Mouse (Mus musculus): ENCODE measurements around the gene Arhgef19. TPM values are rescaled to one million over a fixed set of nuclear protein-coding genes. Genes with fewer than 3 reads are reported as not detected.

Arhgef19 gene
- total RNA-seq, 2 experiments from 2014 or later: 0.32 to 0.33 TPM

DNA sequence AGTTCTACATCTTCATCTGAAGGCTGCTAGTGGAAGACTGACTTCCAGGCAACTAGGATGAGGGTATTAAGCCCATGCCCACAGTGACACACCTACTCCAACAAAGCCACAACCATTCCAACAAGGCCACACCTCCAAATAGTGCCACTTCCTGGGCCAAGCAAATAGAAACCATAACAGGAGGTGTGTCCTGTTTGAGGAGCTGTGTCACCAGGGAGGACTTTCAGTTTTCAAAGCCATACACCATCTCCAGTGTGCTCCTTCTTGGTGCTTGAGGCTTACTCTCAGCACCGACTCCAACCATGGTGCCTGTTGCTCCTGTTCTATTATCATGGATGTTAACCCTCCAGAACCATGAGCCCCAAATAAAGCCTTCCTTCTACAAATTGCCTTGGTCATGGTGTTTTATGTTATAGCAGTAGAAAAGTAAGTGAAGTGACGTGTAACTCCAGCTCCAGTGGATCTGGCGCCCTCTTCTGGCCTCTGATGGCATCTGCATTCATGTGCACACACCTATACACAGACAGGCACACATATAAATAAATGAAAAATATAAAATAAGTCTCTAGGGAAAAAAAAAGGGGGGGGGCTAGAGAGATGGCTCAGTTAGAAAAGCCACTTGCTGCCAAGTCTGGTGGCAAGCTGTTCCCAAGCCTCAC, 26.8 kb downstream of the Arhgef19 start:
- DNase-seq (ENCODE audit: low spot score): no peak

DNA sequence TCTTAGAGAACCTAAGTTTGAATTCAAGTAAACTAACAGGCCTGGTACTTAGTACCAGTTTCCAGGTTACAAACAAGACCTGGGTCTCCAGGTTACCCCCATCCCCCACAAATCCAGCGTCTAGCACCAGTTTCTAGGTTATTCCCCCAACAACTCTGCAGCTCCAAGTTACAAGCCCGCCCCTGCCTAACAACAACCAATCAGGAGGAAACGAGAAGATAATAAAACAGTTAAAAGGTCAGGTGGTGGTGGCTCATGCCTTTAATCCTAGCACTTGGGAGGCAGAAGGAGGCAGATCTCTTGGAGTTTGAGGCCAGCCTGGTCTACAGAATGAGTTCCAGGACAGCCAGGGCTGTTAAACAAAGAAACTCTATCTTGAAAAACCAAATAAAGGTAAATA, 28.0 kb downstream of the Arhgef19 start:
- DNase-seq (ENCODE audit: low spot score): no peak

DNA sequence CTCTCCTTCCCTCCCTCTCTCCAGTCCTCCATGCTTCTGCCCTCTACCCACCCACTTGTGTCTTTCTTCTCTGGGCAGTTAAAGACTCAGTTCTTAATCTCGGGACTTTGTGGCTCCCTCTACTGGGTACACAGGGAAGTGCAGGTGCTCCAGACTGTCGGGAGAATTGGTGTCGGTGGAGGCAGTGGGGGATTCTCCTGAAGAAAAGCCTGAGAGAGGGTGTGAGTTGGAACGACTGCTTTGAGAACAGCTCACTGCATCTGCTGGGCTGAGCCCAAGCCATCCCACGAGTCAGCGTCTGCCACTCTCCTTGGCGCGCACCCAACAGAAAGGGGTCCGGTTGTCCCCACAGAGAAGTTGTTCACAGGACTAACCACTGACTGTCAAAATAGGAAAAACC, 28.5 kb downstream of the Arhgef19 start:
- DNase-seq (ENCODE audit: low spot score): no peak

DNA sequence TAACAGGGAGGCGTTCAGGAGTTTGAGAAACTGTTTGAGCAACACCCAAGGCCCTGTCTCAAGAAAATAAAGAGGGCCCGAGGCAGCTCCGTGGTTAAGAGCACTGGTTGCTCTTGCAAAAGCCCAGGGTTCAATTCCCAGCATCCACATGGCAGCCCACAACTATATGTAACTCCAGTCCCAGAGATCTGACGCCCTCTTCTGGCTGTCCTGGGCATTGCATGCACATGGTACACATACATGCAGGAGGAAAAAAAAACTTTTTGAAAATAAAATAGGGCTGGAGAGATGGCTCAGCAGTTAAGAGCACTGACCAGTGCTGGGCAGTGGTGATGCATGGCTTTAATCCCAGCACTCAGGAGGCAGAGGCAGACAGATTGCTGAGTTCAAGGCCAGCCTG, 29.1 kb downstream of the Arhgef19 start:
- DNase-seq (ENCODE audit: low spot score): no peak

DNA sequence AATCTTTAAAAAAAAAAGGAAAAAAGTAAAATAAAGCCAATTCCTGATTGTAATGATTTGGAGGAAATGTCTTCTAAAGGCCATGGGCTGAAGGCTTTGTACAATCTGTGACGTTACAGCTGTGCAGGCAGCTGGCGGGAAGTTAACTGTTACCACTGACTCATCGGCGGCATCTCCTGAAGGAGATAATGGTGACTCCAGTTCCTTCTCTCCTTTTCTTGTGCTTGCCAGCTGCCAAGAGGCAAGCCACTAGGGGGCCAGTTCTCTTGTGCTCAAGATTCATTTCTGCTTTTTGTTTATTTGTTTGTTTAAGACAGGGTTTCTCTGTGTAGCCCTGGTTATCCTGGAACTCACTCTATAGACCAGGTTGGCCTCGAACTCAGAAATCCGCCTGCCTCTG, 29.8 kb downstream of the Arhgef19 start:
- no peak for DNase-seq (ENCODE audit: low spot score)

DNA sequence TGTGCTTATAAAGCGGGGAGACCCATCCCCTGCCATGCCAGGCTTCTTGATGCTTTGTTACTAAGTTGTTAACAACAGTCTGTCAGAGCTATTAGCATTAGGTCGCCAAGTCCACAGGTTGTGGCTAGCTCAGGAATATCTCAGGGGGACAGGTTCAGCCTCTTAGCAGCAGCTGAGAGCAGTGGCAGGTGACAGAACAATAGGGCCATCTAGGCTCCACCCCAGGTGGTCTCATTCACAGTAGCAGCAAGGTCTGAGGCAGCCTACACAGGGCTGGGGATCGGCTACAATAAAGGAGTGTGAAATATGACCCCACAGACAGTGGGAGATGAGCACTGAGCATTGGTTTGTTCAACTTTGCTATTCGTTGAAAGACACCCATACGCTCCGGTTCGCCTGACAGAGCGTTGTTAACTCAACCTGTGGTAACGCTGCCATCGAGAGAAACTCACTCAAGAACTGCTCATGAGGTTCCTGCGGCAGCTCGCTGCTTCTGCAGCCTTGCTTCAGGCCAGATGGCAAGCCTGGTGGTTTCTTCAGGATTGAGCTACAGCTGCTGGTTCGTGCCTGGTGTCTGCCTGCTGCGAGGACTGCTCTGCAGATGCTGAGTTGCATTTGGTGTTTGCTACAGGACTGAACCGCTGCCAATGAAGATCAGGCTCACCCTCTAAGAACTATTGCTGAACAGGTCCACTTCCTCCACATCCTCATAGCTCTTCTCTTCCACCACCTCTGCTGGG, 31.1 kb downstream of the Arhgef19 start:
- no peak for DNase-seq (ENCODE audit: low spot score)

DNA sequence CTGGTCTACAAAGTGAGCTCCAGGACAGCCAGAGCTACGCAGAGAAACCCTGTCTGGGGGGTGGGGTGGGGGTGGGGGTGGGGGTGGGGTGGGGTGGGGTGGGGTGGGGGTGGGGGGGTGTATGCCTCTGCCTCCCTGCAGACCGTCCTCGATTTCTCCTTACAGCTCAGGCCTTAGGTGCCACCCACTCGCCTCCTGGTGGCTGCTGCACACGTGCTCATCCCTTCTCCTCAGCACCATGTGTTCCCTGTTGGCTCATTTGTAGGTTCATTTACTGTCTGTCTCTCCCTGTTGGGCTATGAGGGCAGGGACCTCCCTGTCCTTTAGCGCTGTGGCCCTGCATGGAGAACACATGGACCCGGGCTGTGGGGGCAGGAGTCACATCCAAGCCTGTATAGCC, 31.9 kb downstream of the Arhgef19 start:
- no peak for DNase-seq (ENCODE audit: low spot score)

DNA sequence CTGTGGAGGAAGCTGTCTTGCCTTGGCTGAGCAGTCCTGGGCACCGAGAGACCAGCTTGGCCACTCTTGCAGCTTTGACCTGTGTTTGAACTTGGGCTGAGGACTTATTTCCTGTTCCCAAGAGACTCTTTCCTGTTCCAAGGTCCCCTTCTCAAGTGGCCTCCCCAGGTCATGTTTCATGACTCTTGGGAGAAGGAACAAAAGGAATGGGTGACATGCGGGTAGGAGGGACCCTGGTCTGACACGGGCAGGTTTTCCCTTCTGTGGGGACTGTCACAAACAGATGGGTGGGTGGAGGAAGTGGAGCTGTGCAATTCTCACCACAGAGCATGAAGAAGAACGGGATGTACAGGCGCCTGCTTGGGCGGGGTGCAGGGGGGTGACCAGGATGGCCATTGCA, 32.4 kb downstream of the Arhgef19 start:
- DNase-seq (ENCODE audit: low spot score): no peak

DNA sequence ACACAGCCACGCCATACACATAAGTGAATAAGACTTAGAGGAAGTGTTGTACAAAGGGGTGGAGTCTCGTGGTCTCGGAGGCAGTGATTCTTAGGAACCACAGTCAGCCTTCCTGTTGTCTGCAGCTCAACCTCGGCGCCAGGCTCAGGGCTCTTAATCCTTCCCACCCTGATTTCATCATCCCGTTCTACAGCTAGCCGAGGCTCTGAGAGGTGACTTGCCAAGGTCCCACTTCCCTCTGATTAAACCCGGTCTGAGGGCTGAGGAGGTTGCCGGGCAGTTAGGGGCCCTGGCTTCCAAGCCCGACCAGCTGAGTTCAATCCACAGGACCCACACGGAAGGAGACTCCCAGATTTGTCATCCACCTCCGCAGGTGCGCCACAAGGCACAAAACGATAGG, 33.6 kb downstream of the Arhgef19 start:
- DNase-seq (ENCODE audit: low spot score): no peak

DNA sequence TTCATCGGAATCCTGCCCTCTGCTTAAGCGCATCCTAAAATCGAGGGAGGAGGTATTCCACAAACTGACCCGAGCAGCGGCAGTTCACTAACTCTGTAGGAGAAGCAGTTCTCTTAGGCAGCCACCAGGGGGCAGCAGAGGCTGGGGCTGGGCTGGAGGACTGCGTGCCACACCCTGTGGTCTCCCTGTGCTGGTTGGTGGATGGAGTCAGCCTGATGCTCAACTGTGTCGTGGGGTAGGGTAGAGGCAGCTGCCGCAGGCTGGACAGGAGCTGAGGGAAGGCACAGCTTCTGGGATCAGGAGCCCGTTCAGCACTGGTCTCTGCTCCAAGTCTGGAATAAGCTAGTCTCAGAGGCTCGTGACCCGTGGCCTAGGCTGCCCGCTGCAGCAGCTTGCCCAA, 34.0 kb downstream of the Arhgef19 start:
- DNase-seq (ENCODE audit: low spot score): peak; percentile 80

DNA sequence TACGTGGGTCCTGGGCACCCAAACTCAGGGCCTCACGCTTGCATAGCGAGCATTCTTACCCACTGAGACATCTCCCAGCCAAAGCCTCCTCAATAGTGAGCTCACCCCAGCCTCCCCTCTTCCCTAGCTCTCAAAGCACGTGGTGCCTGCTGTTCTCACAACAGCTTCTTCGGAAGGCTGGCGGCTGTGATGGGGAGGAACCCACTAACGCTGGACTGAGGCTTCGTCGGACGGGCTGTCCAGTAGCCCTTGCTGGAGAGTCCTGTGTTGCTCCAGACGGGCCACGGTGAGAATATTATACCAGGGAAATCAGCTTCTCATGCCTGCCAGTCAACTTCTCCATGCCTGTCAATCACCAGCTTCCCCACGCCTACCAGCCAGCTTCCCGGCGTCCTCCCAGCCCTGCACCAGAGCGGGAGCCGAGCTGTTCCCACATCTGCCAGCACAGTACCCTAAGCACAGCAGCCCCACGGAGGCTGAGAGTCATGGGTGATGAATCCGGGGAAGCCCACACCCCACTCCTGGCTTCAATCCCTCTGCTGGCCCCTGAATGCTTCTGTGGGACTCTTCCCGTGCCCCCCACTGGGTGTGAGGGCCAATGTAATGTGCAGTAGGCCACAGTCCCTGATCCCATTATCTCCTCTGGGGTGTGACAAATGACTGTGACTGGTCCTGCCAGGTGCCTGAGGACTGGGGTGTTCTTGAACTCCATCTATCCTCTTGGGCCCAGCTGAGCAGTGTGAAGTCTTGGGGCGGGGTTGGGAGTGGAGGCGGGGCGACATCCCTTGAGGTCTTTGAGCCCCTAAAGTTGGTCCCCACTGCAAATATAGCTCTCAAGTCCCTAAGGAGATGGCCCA, 35.4 kb downstream of the Arhgef19 start:
- DNase-seq (ENCODE audit: low spot score): no peak

DNA sequence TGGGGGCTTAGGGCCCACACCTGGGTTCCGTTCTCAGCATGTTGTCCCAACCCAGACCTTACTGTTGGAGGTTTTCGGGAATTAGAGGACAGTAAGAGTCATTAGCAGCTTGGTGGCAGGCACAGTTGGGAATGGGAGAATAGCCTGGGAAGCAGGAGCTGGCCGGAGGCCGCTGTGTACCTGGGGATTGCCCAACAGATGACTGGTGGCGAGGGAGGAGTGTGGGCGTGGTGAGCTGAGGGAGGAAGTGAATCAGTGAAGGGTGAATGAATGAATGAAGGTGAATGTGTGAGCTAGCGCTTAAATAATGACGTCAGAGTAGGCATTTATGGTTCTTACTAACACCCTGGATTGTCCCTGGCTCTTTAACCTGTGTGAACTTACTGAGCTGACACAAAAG, 37.9 kb downstream of the Arhgef19 start:
- DNase-seq (ENCODE audit: low spot score): no peak

DNA sequence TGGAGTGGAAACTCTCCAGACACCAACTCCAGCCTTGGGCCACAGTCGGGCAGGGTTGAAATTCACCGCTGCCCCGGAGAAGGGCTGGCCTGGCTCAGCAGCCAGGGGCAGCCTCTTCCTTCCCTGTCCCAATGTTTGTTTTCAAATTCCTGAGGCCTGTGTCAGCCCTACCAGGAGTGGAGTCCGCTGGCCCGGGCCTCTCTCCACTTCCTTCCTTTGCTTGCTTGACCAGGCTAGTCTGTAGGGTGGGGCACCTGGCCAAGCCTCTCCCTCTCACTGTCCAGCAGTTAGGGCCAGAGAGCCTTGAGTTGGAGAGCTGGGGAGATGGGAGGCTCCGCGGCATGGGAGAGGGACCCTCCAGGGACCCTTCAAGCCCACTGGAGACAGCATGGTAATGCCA, 38.9 kb downstream of the Arhgef19 start:
- DNase-seq (ENCODE audit: low spot score): peak; percentile 77

DNA sequence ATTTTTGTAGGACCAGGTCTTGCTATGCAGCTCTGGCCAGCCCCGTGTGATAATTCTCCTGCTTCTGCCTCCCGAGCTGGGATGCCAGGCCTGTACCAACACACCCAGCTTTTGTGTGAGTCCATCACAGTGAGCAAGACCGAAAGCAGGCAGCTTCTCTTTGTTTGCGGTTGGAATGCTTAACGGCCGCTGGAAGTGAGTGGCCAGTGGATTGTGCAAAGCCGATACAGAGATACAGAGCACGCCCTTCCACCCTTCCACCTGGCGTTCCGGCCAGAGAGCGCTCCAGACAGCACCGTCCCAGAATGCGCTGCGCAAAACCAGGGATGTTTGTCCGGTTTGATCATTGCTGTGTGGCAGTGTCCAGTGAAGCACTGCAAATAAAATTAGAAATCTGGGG, 40.0 kb downstream of the Arhgef19 start:
- DNase-seq (ENCODE audit: low spot score): no peak

DNA sequence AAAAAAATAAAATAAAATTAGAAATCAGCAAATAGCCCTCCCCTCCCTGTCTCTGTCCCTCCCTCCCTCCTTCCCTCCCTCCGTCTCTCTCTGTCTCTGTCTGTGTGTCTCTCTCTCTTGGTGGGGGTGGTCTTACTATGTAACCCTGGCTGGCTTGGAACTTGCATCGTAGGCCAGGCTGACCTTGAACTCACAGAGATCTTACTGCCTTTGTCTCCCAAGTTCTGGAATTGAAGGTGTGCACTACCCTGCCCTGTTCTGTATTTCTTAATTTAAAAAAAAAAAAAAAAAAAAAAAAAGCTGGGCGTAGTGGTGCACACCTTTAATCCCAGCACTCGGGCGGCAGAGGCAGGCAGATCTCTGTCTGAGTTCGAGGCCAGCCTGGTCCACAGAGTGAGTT, 40.5 kb downstream of the Arhgef19 start:
- DNase-seq (ENCODE audit: low spot score): no peak

DNA sequence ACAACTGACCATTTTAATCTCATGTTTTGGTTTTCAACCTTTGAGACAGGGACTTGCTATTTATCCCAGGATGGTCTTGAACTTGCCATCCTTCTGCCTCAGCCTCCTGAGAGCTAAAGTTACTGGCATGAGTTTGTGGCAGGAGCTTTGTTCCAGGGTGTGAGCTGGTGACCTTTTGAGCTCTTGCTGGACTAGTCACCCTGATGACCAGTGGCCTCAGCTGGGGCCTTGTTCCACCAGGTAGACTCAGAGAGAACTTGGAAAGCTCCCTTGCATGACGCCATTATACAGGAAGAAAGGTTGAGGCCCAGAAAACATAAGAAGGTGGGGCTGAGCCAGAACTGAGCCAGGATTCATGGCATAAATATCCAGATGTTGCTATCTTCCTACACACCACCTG, 41.2 kb downstream of the Arhgef19 start:
- no peak for DNase-seq (ENCODE audit: low spot score)

DNA sequence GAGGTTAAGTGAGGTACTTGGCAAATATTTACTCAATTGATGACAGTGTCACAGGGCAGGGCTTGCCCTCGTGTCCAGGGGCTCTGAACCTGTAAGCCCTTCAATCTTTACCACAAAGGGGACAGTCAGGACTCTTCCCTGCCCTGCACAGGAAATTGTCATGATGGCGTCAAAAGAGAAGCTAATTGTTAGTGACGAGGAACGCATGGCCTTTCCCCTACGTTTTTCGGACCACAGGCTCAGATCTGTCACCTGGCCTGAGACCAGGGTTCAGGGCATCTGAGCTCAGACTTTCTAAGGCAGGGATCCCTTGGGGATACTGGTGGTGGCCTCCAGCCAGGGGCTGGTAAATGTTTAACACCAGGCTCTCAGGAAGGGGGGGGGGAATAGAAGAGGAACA, 41.9 kb downstream of the Arhgef19 start:
- no peak for DNase-seq (ENCODE audit: low spot score)

DNA sequence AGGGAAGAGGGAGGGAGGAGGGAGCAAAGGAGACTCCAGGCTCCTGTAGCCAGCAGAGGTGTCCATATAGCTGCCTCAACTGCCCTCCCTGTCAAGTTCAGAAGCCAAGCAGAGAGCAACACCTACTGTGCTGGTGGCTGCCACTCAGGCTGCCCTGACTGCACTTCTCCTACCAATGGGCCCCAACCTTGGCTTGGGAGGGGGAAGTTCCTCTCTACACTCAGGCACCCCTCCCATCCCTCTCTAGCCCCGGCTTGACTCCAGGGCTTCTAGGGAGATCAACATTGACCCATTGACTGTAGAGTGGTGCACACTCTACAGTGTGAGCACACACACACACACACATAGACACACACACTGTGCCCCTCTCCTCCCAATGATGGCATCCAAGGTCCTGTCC, 42.3 kb downstream of the Arhgef19 start:
- DNase-seq (ENCODE audit: low spot score): no peak

DNA sequence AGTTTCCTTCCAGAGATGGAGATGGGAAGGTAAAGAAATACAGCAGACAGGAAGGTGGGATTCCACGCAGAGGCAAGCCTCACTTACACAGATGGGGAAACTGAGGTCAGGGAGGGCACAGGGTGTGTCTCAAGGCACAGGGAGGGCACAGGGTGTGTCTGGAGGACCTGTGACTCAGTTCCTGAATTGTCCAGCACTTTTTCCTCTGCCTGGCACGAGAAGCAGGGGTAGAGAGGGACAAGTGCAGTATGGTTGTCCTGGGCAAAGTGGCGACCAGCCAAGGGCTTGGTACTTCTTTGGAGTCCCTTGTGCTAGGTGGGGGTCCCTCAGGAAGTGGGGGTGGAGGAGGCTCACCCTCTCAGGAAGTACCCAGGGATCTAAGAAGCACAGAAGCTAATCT, 42.8 kb downstream of the Arhgef19 start:
- no peak for DNase-seq (ENCODE audit: low spot score)

DNA sequence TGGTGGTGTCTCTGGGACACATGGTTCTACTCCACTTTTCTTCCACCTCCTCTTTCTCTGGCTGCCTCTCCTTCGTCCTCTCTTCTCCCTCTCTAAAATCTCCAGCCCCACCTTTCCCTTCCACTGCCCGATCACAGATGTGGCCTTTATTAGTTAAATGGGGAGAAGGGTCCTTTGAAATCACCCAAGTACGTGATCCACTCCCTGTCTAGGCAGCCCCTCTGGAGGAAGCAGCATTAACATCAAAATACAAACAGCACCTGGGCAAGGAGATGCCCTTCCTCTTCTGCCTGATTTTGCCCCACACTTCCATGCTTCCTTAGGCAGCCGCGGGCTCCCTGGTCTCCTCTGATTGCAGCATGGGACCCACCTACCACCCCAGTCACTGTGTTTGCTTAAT, 43.3 kb downstream of the Arhgef19 start:
- no peak for DNase-seq (ENCODE audit: low spot score)

DNA sequence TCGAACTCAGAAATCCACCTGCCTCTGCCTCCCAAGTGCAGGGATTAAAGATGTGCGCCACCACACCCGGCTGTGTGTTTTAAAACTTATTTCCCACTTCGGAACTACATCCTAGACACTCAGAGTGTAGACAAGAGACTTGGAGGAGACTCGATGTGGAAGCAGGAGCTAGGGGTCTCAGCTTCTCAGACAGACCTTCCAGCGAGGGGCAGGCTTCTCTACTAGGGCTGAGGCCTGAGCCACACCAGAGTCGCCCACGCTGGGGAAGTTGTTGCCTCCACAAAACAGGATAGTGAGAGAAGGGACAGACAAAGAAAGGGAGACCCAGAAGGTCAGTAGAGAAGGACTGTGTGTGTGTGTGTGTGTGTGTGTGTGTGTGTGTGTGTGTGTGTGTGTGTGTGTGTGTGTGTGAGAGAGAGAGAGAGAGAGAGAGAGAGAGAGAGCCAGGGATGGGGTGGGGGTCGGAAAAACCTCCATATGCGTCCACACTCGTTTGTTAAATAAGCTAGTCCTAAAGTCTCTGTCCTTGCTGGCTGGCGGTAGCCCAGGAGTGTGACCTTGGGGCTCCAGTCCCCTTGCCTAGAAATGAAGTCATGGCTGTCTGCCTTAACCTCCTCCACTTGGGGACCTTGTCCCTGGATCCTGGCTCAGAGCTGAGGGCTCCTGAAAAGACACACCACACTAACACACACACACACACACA, 44.0 kb downstream of the Arhgef19 start:
- no peak for DNase-seq (ENCODE audit: low spot score)

DNA sequence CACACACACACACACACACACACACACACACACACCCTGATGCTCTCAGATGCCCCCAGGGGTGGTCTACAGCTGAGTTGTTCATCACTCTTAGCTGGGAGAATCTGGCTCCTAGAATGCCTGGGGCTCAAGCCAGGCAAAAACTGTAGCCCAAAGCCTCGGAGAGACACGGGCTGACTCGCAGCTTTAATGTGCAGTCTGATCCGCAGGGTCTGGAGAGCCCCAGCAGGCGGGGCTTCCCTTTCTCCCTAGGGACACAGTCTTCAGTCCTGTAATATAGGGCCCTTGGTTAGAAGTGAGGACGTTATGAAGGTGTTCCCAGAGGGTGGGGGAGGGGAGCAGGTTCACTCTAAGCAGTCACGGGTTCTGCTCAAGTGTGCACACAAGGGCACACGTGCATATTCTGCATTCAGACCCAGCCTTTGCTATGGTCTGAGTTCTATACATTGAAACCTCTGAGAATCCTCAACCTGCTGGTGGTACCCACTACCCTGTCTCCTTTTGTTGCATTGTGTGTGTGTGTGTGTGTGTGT, 44.6 kb downstream of the Arhgef19 start:
- no peak for DNase-seq (ENCODE audit: low spot score)
